Mouse (Mus musculus): Measurements from ENCODE around the gene Pde11a. TPM values are rescaled to one million over a fixed set of nuclear protein-coding genes. Genes with fewer than 3 reads are reported as not detected.

The Pde11a gene
- total and polyA plus RNA-seq, 3 experiments, result 0.04 to 2.3 (median 0.38) TPM

- ATAC-seq (ENCODE audit: extremely low read depth, insufficient number of reproducible peaks, low FRiP score, poor library complexity, severe bottlenecking) (no peak), DNase-seq (ENCODE audit: low spot score) (no peak)
- TF ChIP-seq CTCF (IDR thresholded peaks at IDR 0.05; ENCODE audit: low read depth, low read length) (no peak), GATA2 (IDR thresholded peaks at IDR 0.05; ENCODE audit: borderline replicate concordance, low read depth, low read length) (no peak), GATA1 (IDR thresholded peaks at IDR 0.05; ENCODE audit: borderline replicate concordance, low read length) (no peak), POLR2AphosphoS5 (IDR thresholded peaks at IDR 0.05; ENCODE audit: insufficient replicate concordance, low read depth, low read length) (no peak), TAL1 (conservative IDR thresholded peaks at IDR 0.05; ENCODE audit: low read depth, low read length) (no peak)
- no peaks in the 10 kb centered on the region for H3K9me3 ChIP-seq (replicated peaks)
- H3K27me3 ChIP-seq (ENCODE audit: insufficient read depth, low read length), result peaks cover 7% of the 10 kb centered on the region; the same call in 1 of the 2 replicates
- H3K4me3 ChIP-seq (ENCODE audit: low read depth, low read length), result no peak overlapping the region
- H3K36me3 ChIP-seq (replicated peaks), result no peaks in the 10 kb centered on the region
- peaks cover 8% of the 10 kb centered on the region for H3K4me1 ChIP-seq (ENCODE audit: insufficient read depth, low read depth, low read length)
Measured at GRCm38 (mm10) chr2:76099726-76100347, 238.7 kb downstream of the Pde11a start.

GRCm38 (mm10) chr2:76098381-76098780, 240.2 kb downstream of the Pde11a start:
- no peak overlapping the region for H3K4me3 ChIP-seq (ENCODE audit: low read depth, low read length)
- TF ChIP-seq TAL1 (conservative IDR thresholded peaks at IDR 0.05; ENCODE audit: low read depth, low read length), result no peak
- TF ChIP-seq GATA1 (IDR thresholded peaks at IDR 0.05; ENCODE audit: borderline replicate concordance, low read length), result no peak
- TF ChIP-seq CTCF (IDR thresholded peaks at IDR 0.05; ENCODE audit: low read depth, low read length), result no peak
- TF ChIP-seq POLR2AphosphoS5 (IDR thresholded peaks at IDR 0.05; ENCODE audit: insufficient replicate concordance, low read depth, low read length), result no peak
- TF ChIP-seq GATA2 (IDR thresholded peaks at IDR 0.05; ENCODE audit: borderline replicate concordance, low read depth, low read length), result no peak
- DNase-seq (ENCODE audit: low spot score) (no peak), ATAC-seq (ENCODE audit: extremely low read depth, insufficient number of reproducible peaks, low FRiP score, poor library complexity, severe bottlenecking) (no peak)
- H3K4me1 ChIP-seq (ENCODE audit: insufficient read depth, low read depth, low read length), result peaks cover 11% of the 10 kb centered on the region
- peaks cover 9% of the 10 kb centered on the region for H3K27me3 ChIP-seq (ENCODE audit: insufficient read depth, low read length)
- no peaks in the 10 kb centered on the region for H3K9me3 ChIP-seq (replicated peaks)
- H3K36me3 ChIP-seq (replicated peaks), result no peaks in the 10 kb centered on the region

DNA sequence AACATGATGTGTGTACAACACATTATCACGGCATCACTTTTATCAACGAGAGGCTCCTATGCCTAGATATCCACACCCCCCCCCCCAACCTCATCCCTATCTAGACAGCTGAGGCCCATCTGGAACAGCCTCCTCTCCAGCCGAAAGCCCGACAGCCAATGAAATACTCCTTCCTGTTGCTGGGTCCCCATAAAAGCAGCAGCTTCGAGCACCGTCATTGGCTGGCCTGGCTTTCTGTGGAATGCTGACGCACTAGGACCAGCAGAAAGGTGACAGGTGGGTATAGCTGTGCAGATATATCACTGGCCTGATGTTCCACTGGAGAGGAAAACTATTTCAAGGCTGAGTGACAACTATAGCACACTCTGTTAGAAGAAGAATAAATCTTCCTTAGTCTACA, 240.7 kb downstream of the Pde11a start:
- peaks cover 11% of the 10 kb centered on the region for H3K4me1 ChIP-seq (ENCODE audit: insufficient read depth, low read depth, low read length)
- H3K27me3 ChIP-seq (ENCODE audit: insufficient read depth, low read length), result peaks cover 9% of the 10 kb centered on the region
- no peak for DNase-seq (ENCODE audit: low spot score)
- H3K4me3 ChIP-seq (ENCODE audit: low read depth, low read length), result no peak overlapping the region
- H3K9me3 ChIP-seq (replicated peaks), result no peaks in the 10 kb centered on the region
- ATAC-seq (ENCODE audit: extremely low read depth, insufficient number of reproducible peaks, low FRiP score, poor library complexity, severe bottlenecking), result no peak
- TF ChIP-seq GATA2 (IDR thresholded peaks at IDR 0.05; ENCODE audit: borderline replicate concordance, low read depth, low read length) (no peak), POLR2AphosphoS5 (IDR thresholded peaks at IDR 0.05; ENCODE audit: insufficient replicate concordance, low read depth, low read length) (no peak), TAL1 (conservative IDR thresholded peaks at IDR 0.05; ENCODE audit: low read depth, low read length) (no peak), CTCF (IDR thresholded peaks at IDR 0.05; ENCODE audit: low read depth, low read length) (no peak), GATA1 (IDR thresholded peaks at IDR 0.05; ENCODE audit: borderline replicate concordance, low read length) (no peak)
- H3K36me3 ChIP-seq (replicated peaks), result no peaks in the 10 kb centered on the region

GRCm38 (mm10) chr2:76097284-76097683, 241.3 kb downstream of the Pde11a start:
- no peak for TF ChIP-seq POLR2AphosphoS5 (IDR thresholded peaks at IDR 0.05; ENCODE audit: insufficient replicate concordance, low read depth, low read length)
- peaks cover 9% of the 10 kb centered on the region for H3K27me3 ChIP-seq (ENCODE audit: insufficient read depth, low read length)
- H3K9me3 ChIP-seq (replicated peaks), result no peaks in the 10 kb centered on the region
- H3K36me3 ChIP-seq (replicated peaks), result no peaks in the 10 kb centered on the region
- no peak for DNase-seq (ENCODE audit: low spot score)
- H3K4me1 ChIP-seq (ENCODE audit: insufficient read depth, low read depth, low read length), result peaks cover 11% of the 10 kb centered on the region
- ATAC-seq (ENCODE audit: extremely low read depth, insufficient number of reproducible peaks, low FRiP score, poor library complexity, severe bottlenecking), result no peak
- no peak overlapping the region for H3K4me3 ChIP-seq (ENCODE audit: low read depth, low read length)

- peaks cover 10% of the 10 kb centered on the region for H3K4me1 ChIP-seq (ENCODE audit: insufficient read depth, low read depth, low read length)
- H3K4me3 ChIP-seq (ENCODE audit: low read depth, low read length), result no peak overlapping the region
- H3K36me3 ChIP-seq (replicated peaks), result no peaks in the 10 kb centered on the region
- TF ChIP-seq POLR2AphosphoS5 (IDR thresholded peaks at IDR 0.05; ENCODE audit: insufficient replicate concordance, low read depth, low read length) (no peak), GATA2 (IDR thresholded peaks at IDR 0.05; ENCODE audit: borderline replicate concordance, low read depth, low read length) (no peak), TAL1 (conservative IDR thresholded peaks at IDR 0.05; ENCODE audit: low read depth, low read length) (no peak), CTCF (IDR thresholded peaks at IDR 0.05; ENCODE audit: low read depth, low read length) (no peak), GATA1 (IDR thresholded peaks at IDR 0.05; ENCODE audit: borderline replicate concordance, low read length) (no peak)
- H3K9me3 ChIP-seq (replicated peaks), result no peaks in the 10 kb centered on the region
- H3K27me3 ChIP-seq (ENCODE audit: insufficient read depth, low read length), result peaks cover 9% of the 10 kb centered on the region
- ATAC-seq (ENCODE audit: extremely low read depth, insufficient number of reproducible peaks, low FRiP score, poor library complexity, severe bottlenecking) (no peak), DNase-seq (ENCODE audit: low spot score) (no peak)
Measured at GRCm38 (mm10) chr2:76095861-76096260, 242.7 kb downstream of the Pde11a start.

DNA sequence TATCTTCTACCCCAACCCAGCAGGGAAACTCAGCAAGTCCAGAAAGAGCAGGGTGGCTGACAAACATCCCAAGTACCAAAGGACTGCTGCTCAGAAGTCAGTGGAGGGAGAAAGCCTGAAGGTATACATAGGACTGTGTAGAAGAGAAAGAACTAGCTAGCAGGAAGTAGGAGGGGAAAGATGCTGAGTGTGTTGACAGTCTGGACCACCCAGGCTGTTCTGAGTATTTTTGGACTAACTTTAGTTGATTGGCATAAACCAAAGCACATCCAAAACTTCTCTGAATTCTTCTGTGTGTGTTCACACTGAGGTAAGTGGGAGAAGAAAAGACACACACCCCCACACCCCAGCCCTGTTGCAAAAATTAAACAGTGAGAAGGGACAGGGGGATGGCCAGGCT, 248.1 kb downstream of the Pde11a start:
- peaks cover 3% of the 10 kb centered on the region for H3K4me1 ChIP-seq (ENCODE audit: insufficient read depth, low read depth, low read length)
- H3K27me3 ChIP-seq (ENCODE audit: insufficient read depth, low read length), result peaks cover 9% of the 10 kb centered on the region
- no peaks in the 10 kb centered on the region for H3K9me3 ChIP-seq (replicated peaks)
- H3K4me3 ChIP-seq (ENCODE audit: low read depth, low read length), result no peak overlapping the region
- no peaks in the 10 kb centered on the region for H3K36me3 ChIP-seq (replicated peaks)
- ATAC-seq (ENCODE audit: extremely low read depth, insufficient number of reproducible peaks, low FRiP score, poor library complexity, severe bottlenecking) (no peak), DNase-seq (ENCODE audit: low spot score) (no peak)
- no peak for TF ChIP-seq POLR2AphosphoS5 (IDR thresholded peaks at IDR 0.05; ENCODE audit: insufficient replicate concordance, low read depth, low read length)
- no peak for TF ChIP-seq GATA1 (IDR thresholded peaks at IDR 0.05; ENCODE audit: borderline replicate concordance, low read length)
- TF ChIP-seq TAL1 (conservative IDR thresholded peaks at IDR 0.05; ENCODE audit: low read depth, low read length), result no peak
- no peak for TF ChIP-seq CTCF (IDR thresholded peaks at IDR 0.05; ENCODE audit: low read depth, low read length)
- TF ChIP-seq GATA2 (IDR thresholded peaks at IDR 0.05; ENCODE audit: borderline replicate concordance, low read depth, low read length), result no peak
